ENCODE assay signal across 9 mouse cellular contexts in genomic region chr2:110486724-110487123, GRCm38 (mm10).
DNase-seq lines count a peak whose midpoint lies in the region; ATAC-seq lines count a peak whose summit lies in the region.
"Had no signal": no experiment of that assay in that cellular context is flagged by ENCODE, and none has a peak within 500 bp of the region (broad histone marks: within the 10 kb centered on the region; RNA-seq: fewer than 3 reads in every experiment).

No protein-coding gene starts in this region.

- 0 out of 2 replicates have a peak overlapping the region, but pooled peaks have one; percentile 23 for H3K27ac ChIP-seq in hindbrain, embryonic 10.5 days
- no peak overlapping the region for H3K27ac ChIP-seq in neural tube, embryonic 12.5 days

- peaks cover 6% of the 10 kb centered on the region; the same call in 1 of the 2 replicates for H3K4me1 ChIP-seq in hindbrain, embryonic 10.5 days (replicated peaks)
- H3K4me1 ChIP-seq in neural tube, embryonic 12.5 days, result peaks cover 10% of the 10 kb centered on the region; the same call in 1 of the 2 replicates

- H3K27me3 ChIP-seq in hindbrain, embryonic 10.5 days (ENCODE audit: insufficient read depth, poor library complexity, severe bottlenecking), result no peaks in the 10 kb centered on the region
- H3K27me3 ChIP-seq in neural tube, embryonic 12.5 days (replicated peaks), result no peaks in the 10 kb centered on the region
- H3K27me3 ChIP-seq: Patski had no signal

- no peaks in the 10 kb centered on the region for H3K36me3 ChIP-seq in hindbrain, embryonic 10.5 days
- H3K36me3 ChIP-seq in neural tube, embryonic 12.5 days, result no peaks in the 10 kb centered on the region

- H3K4me3 ChIP-seq in hindbrain, embryonic 10.5 days, result no peak overlapping the region
- no peak overlapping the region for H3K4me3 ChIP-seq in neural tube, embryonic 12.5 days
- H3K4me3 ChIP-seq: myocyte had no signal

- ATAC-seq in neural tube, embryonic 12.5 days (ENCODE audit: low FRiP score, low read depth), result peak; percentile 56
- ATAC-seq: Patski had no signal

- H3K9me3 ChIP-seq in hindbrain, embryonic 10.5 days, result no peaks in the 10 kb centered on the region
- H3K9me3 ChIP-seq in neural tube, embryonic 12.5 days, result no peaks in the 10 kb centered on the region

- peak; percentile 9 for DNase-seq in layer of hippocampus, adult 11-12 months (ENCODE audit: low spot score)
- DNase-seq in layer of hippocampus, postnatal 14 days (ENCODE audit: low spot score in 2 of 2), result no peak
- peak; percentile 25 to 29 for DNase-seq in cerebellum, postnatal 25 days
- DNase-seq in hindbrain, embryonic 10.5 days (ENCODE audit: low spot score), result peak; percentile 7
- DNase-seq in thymus, adult 18-20 months, result no peak
- no peak for DNase-seq in adrenal gland, postnatal 10 days

- 51% methylated on average over 4 of the region's 4 CpGs for WGBS in hindbrain, embryonic 10.5 days
- 15% methylated on average over 4 of the region's 4 CpGs for WGBS in neural tube, embryonic 12.5 days

- 0 out of 2 replicates have a peak overlapping the region, but pooled peaks have one; percentile 7 for H3K4me2 ChIP-seq in neural tube, embryonic 12.5 days (replicated peaks)

- no peak overlapping the region for H3K9ac ChIP-seq in neural tube, embryonic 12.5 days

Comparison
In these comparisons a context has a peak if more than half of its experiments do, and no peak if none do; other contexts are left out.
1. DNase-seq: peak in layer of hippocampus, adult 11-12 months (single experiment), cerebellum, postnatal 25 days (2 of 2) and hindbrain, embryonic 10.5 days (single experiment); none in layer of hippocampus, postnatal 14 days (0 of 2), thymus, adult 18-20 months (0 of 2) and adrenal gland, postnatal 10 days (single experiment).